Mouse (Mus musculus) lung, postnatal 10 days (tissue): Measurements from ENCODE around the gene Sipa1l3.

Source experiments
- DNase-seq: peaks from one replicate; pipeline ENCODE4 v3.0.0; 2021

Sipa1l3 gene

GRCm38 (mm10) chr7:29301127-29301566 lies 217.3 kb downstream of the Sipa1l3 start:
- peak; percentile 86 for DNase-seq

- peak; percentile 89 for DNase-seq
These were observed 221.4 kb downstream of the Sipa1l3 start for GRCm38 (mm10) chr7:29296998-29297397.

GRCm38 (mm10) chr7:29295861-29296647 lies 222.4 kb downstream of the Sipa1l3 start:
- DNase-seq = peak; percentile 51

GRCm38 (mm10) chr7:29294111-29294761 lies 224.2 kb downstream of the Sipa1l3 start:
- no peak for DNase-seq

- DNase-seq = peak; percentile 91
These were observed 225.0 kb downstream of the Sipa1l3 start for GRCm38 (mm10) chr7:29293131-29294065.

GRCm38 (mm10) chr7:29292458-29293098 lies 225.9 kb downstream of the Sipa1l3 start:
- peak; percentile 55 for DNase-seq

GRCm38 (mm10) chr7:29291616-29292457 lies 226.6 kb downstream of the Sipa1l3 start:
- peak; percentile 58 for DNase-seq

- peak; percentile 67 for DNase-seq
These were observed 227.6 kb downstream of the Sipa1l3 start for GRCm38 (mm10) chr7:29290691-29291485.

- peak; percentile 90 for DNase-seq
These were observed 228.6 kb downstream of the Sipa1l3 start for GRCm38 (mm10) chr7:29289856-29290255.

GRCm38 (mm10) chr7:29288942-29289638 lies 229.4 kb downstream of the Sipa1l3 start, which contains the start of gene Ppp1r14a:
Ppp1r14a (plus strand) TSS chr7:29289308.
- peak; percentile 93 for DNase-seq

- no peak for DNase-seq
These were observed 230.4 kb downstream of the Sipa1l3 start for GRCm38 (mm10) chr7:29288079-29288478.

- no peak for DNase-seq
These were observed 231.0 kb downstream of the Sipa1l3 start for GRCm38 (mm10) chr7:29287481-29287880.

- no peak for DNase-seq
These were observed 233.9 kb downstream of the Sipa1l3 start for GRCm38 (mm10) chr7:29284523-29284922.

- DNase-seq = no peak
These were observed 234.6 kb downstream of the Sipa1l3 start for GRCm38 (mm10) chr7:29283876-29284275.

- no peak for DNase-seq
These were observed 236.3 kb downstream of the Sipa1l3 start for GRCm38 (mm10) chr7:29282074-29282554.

GRCm38 (mm10) chr7:29281201-29282073 lies 237.0 kb downstream of the Sipa1l3 start, which contains the start of gene Spint2:
Spint2 (minus strand) TSS chr7:29281912.
- DNase-seq = peak; percentile 87

- no peak for DNase-seq
These were observed 237.6 kb downstream of the Sipa1l3 start for GRCm38 (mm10) chr7:29280801-29281200.

GRCm38 (mm10) chr7:29279924-29280323 lies 238.5 kb downstream of the Sipa1l3 start:
- no peak for DNase-seq

GRCm38 (mm10) chr7:29279261-29279660 lies 239.2 kb downstream of the Sipa1l3 start:
- DNase-seq = no peak
